Mouse (Mus musculus): Measurements from ENCODE around the gene Rsf1. TPM values are rescaled to one million over a fixed set of nuclear protein-coding genes. Genes with fewer than 3 reads are reported as not detected.

Rsf1 gene
- polyA plus RNA-seq, 1 experiment from 2014 or later, result 41.7 TPM

DNA sequence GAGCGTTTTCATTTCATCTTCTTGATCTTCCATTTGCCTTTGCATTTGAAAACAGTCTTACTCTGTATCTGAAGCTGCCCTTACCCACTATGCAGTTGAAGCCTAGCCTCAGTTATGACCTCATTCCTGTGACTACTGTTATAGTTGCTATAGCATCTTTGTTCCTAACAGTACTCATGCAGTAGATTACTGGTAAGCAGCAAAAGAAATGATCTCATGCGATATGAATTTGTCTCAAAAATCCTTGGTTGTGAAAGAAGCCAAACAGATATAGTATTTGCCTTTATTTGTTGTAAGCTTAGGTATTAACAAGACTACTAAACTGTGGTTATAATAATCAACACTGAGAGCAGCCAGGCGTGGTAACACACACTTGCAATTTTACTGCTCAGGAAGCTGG lies 65.4 kb downstream of the Rsf1 start:
- no peaks in the 10 kb centered on the region for H3K9me3 ChIP-seq (replicated peaks)
- H3K4me3 ChIP-seq, result no peak overlapping the region
- 88% methylated on average over 3 of the region's 3 CpGs for WGBS
- H3K4me2 ChIP-seq, result no peak overlapping the region
- no peak overlapping the region for H3K9ac ChIP-seq
- no peak for ATAC-seq
- H3K27me3 ChIP-seq, result no peaks in the 10 kb centered on the region
- H3K4me1 ChIP-seq, result peaks cover 9% of the 10 kb centered on the region
- H3K27ac ChIP-seq, result no peak overlapping the region
- peaks cover 1% of the 10 kb centered on the region; the same call in 1 of the 2 replicates for H3K36me3 ChIP-seq (ENCODE audit: poor library complexity, severe bottlenecking)

DNA sequence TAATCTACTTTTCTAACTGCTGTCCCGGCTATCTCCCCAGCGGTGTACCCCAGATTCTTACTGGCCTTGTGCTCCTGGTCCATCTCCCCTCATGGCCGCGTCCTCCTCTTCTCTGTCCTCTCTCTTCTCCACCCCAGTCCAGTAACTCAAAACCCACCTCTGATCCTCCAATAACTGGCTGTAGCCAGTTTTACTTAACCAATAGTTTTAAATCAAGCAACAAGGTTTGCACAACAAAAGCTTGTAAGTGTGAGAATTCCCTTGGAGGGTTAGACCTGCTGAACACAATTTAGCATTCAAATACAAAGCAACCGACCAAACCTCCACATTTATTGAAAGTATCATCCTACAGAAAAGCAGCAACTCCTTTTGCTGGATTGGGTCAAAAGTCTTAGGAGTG lies 68.0 kb downstream of the Rsf1 start:
- WGBS, result 90% methylated on average over 5 of the region's 5 CpGs
- peaks cover 7% of the 10 kb centered on the region; the same call in 1 of the 2 replicates for H3K36me3 ChIP-seq (ENCODE audit: poor library complexity, severe bottlenecking)
- ATAC-seq, result no peak
- peaks cover under 1% of the 10 kb centered on the region for H3K4me1 ChIP-seq
- H3K4me3 ChIP-seq, result no peak overlapping the region
- no peaks in the 10 kb centered on the region for H3K27me3 ChIP-seq
- no peaks in the 10 kb centered on the region for H3K9me3 ChIP-seq (replicated peaks)
- no peak overlapping the region for H3K4me2 ChIP-seq
- no peak overlapping the region for H3K9ac ChIP-seq
- no peak overlapping the region for H3K27ac ChIP-seq

DNA sequence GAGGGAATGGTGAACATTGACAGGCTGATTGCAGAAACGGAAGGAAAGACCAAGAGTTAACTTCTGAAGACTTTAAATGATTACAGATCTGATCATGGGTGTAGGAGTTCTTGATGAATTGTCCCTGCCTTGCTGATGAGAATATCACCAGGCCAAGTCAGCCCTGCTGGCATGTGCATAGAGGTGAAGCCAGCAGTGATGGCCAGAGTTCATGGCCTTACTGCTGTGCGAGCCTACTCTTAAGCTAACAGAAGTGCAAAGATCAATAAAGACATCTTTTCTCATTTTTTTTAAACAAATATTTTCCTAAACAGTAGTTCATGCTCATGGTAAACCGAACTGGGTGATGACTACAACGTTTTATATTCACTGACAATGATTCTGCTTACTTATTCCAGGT lies 71.0 kb downstream of the Rsf1 start:
- Histone ChIP-seq H3K9ac (no peak overlapping the region), H3K36me3 (ENCODE audit: poor library complexity, severe bottlenecking) (peaks cover 25% of the 10 kb centered on the region), H3K27ac (no peak overlapping the region), H3K27me3 (no peaks in the 10 kb centered on the region), H3K9me3 (replicated peaks) (no peaks in the 10 kb centered on the region), H3K4me3 (no peak overlapping the region), H3K4me2 (no peak overlapping the region), H3K4me1 (no peaks in the 10 kb centered on the region)
- no peak for ATAC-seq
- 92% methylated on average over 4 of the region's 4 CpGs for WGBS

DNA sequence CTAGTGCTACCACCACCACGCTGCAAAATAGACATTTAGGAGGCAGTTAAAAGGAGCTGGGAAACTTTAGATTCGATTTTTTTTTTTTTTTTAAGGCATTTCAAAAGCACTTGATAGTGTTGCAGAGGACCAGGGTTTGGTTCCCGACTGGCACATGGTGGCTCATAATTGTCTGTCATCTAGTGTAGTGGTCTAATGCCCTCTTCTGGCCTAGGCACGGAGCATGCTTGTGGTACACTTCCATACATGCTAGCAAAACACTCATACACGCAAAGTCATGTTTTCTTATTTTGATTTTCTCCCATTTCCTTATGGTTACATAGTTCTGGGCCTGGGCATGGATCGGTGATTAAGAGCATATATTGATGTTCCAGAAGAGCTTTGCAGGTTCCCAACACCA lies 76.5 kb downstream of the Rsf1 start:
- Histone ChIP-seq H3K27ac (no peak overlapping the region), H3K27me3 (no peaks in the 10 kb centered on the region), H3K36me3 (ENCODE audit: poor library complexity, severe bottlenecking) (peaks cover 34% of the 10 kb centered on the region), H3K4me2 (no peak overlapping the region), H3K9me3 (replicated peaks) (no peaks in the 10 kb centered on the region), H3K4me1 (no peaks in the 10 kb centered on the region), H3K4me3 (no peak overlapping the region), H3K9ac (no peak overlapping the region)
- ATAC-seq, result no peak
- 92% methylated on average over 6 of the region's 6 CpGs for WGBS

DNA sequence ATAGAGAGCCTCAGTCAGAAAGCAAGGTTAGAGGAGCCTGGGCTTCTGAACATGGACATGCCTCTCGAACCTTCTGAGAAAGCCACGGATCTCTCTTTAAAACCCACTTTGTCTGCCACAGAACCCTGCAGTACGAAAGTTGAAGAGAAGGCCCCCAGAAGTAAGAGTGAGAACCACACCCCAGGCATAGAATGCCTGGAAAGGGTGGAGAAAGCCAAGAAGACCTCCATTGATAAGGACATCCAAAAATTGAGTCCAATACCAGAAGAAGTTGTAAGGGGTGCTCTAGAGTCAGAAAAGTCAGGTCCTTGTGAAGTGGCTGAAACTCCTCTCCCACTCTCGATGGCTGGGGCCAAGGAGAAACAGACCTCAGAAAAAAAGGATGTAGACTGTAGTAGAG lies 81.9 kb downstream of the Rsf1 start:
- Histone ChIP-seq H3K36me3 (ENCODE audit: poor library complexity, severe bottlenecking) (peaks cover 44% of the 10 kb centered on the region), H3K27me3 (no peaks in the 10 kb centered on the region), H3K4me1 (no peaks in the 10 kb centered on the region), H3K27ac (no peak overlapping the region), H3K9me3 (replicated peaks) (no peaks in the 10 kb centered on the region), H3K4me2 (no peak overlapping the region), H3K9ac (no peak overlapping the region), H3K4me3 (no peak overlapping the region)
- ATAC-seq, result no peak
- WGBS, result 95% methylated on average over 4 of the region's 4 CpGs

DNA sequence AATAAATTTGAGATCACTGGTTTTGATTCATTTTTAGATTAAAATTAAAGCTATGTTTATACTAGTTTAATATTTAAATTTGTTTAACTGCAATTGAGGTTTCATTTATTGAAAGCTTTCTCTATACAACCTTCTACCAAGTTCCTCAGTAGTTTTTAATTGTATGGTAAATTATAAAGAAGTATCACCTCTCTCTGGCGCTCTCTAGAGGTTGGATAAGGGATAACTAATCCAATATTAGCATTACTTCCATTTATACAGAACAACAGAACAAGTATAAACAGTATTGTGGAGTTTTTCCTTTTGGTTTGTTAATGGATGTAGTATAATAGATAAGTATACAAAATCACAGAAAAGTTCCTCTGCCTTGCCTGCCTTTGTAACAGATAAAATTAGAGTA lies 99.5 kb downstream of the Rsf1 start:
- Histone ChIP-seq H3K4me2 (no peak overlapping the region), H3K4me1 (no peaks in the 10 kb centered on the region), H3K4me3 (no peak overlapping the region), H3K27ac (no peak overlapping the region), H3K27me3 (no peaks in the 10 kb centered on the region), H3K9ac (no peak overlapping the region), H3K36me3 (ENCODE audit: poor library complexity, severe bottlenecking) (peaks cover 66% of the 10 kb centered on the region), H3K9me3 (replicated peaks) (no peaks in the 10 kb centered on the region)
- 14% methylated on average over 1 of the region's 1 CpGs for WGBS
- no peak for ATAC-seq

DNA sequence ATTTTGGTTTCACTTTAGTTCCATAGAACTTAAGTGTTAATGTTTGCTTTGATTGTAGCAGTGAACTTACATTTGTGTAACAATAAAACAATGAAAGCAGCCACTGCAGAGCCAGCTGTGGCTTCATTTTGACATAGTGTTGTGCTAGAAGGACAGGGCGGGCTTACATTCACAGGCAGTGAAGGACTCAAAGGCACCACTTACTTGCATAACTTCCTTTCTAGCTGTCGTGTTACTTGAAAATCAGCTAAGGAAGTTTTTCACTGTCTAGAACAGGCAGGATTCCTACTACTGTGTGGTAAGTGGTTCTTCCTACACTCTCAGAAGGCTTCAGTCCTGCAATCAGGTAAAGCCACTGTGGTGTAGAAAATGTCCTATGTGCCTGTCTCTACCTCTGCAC lies 108.1 kb downstream of the Rsf1 start:
- Histone ChIP-seq H3K9ac (no peak overlapping the region), H3K9me3 (replicated peaks) (no peaks in the 10 kb centered on the region), H3K27ac (no peak overlapping the region), H3K4me1 (no peaks in the 10 kb centered on the region), H3K4me2 (no peak overlapping the region), H3K36me3 (ENCODE audit: poor library complexity, severe bottlenecking) (peaks cover 38% of the 10 kb centered on the region), H3K4me3 (no peak overlapping the region), H3K27me3 (no peaks in the 10 kb centered on the region)
- ATAC-seq, result no peak
- 86% methylated on average over 2 of the region's 2 CpGs for WGBS

DNA sequence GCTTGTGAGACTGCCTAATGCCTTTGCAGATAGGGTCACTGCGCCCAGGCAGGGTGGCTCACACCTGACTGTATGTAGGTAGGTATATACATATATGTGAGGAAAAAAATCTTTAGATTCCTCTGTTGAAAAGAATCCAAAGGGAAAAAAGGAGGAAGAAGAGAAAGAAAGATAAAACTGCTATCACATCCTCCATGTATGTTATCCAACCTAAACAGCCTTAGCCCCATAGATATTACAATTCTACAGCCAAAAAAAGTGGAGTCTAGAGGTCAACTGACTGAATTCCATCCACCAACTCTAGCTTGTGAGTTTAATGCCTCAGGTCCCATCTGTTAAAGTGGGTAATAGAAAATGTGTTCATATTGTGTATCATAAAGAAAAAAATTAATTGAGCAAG lies 115.8 kb downstream of the Rsf1 start:
- ATAC-seq, result no peak
- Histone ChIP-seq H3K9me3 (replicated peaks) (no peaks in the 10 kb centered on the region), H3K27ac (no peak overlapping the region), H3K9ac (no peak overlapping the region), H3K4me3 (no peak overlapping the region), H3K4me2 (peak overlapping the region; percentile 88), H3K4me1 (peaks cover 19% of the 10 kb centered on the region), H3K36me3 (ENCODE audit: poor library complexity, severe bottlenecking) (peaks cover 21% of the 10 kb centered on the region), H3K27me3 (no peaks in the 10 kb centered on the region)
- 89% methylated on average over 1 of the region's 1 CpGs for WGBS

DNA sequence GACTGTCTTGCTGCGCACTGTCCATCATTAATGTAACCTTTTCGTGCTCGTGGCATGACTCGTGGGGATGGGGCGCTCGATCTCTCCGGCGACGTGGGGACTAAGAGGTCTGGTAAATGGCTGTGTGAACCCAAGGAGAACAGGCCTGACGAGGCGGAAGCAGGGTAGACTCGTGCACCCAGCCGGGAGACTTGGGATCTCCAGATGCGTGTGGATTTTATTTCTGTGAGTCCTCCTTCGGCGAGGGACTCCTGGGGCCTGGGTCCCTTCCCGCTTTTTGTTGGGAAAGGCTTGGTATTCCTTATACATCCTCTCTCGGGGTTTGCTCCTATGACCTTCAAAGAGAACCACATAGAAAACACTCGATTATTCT lies 116.4 kb downstream of the Rsf1 start:
- peak overlapping the region; percentile 98 for H3K4me3 ChIP-seq
- peak overlapping the region; percentile 88 for H3K4me2 ChIP-seq
- peak overlapping the region; percentile 90 for H3K9ac ChIP-seq
- WGBS, result 42% methylated on average over 19 of the region's 19 CpGs
- H3K9me3 ChIP-seq (replicated peaks), result no peaks in the 10 kb centered on the region
- H3K4me1 ChIP-seq, result peaks cover 19% of the 10 kb centered on the region
- peaks cover 21% of the 10 kb centered on the region for H3K36me3 ChIP-seq (ENCODE audit: poor library complexity, severe bottlenecking)
- ATAC-seq, result peak; percentile 72
- H3K27me3 ChIP-seq, result no peaks in the 10 kb centered on the region
- peak overlapping the region; percentile 68 for H3K27ac ChIP-seq

DNA sequence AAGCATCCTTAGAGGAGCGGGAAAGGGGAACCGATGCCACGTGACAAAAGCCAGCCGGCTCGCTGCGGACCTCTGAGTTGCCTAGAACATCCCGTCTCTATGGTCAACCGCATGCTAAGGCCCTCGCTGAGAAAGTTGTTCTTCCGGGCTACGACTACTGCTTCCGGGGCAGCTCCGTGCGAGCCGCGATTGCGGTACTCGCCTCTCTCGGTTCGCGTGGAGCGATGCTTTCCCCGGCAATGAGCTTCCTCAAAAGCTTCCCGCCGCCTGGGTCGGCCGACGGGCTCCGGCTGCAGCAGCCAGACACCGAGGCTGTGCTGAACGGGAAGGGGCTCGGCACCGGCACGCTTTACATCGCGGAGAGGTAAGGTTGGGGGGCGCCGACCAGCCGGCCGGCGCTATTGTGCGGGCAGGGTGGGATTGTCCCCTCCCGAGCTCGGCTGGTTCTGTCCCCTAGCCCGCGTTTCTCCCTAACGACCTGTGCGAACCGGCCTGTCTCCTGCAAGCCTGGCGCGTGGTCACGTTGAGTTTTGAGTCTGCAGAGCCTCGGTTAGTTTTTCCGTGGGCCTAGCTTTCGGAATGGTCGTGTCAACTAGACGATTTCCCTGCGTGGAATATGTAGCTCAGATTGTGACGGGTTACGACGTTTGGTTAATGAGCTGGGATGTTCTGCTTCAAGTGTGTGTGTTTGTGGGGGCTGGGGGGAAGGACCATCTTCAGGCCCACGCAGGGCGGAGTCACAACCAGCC lies 117.0 kb downstream of the Rsf1 start, which contains the start of gene Clns1a:
TSS of gene Clns1a (plus strand) at position 129 of the 749 bp plus-strand sequence.
- H3K4me2 ChIP-seq, result peak within 1 kb of the TSS; percentile 88
- peaks cover 19% of the 10 kb centered on the region for H3K4me1 ChIP-seq
- peak within 1 kb of the TSS; percentile 98 for H3K4me3 ChIP-seq
- peaks cover 21% of the 10 kb centered on the region for H3K36me3 ChIP-seq (ENCODE audit: poor library complexity, severe bottlenecking)
- H3K27ac ChIP-seq, result peak within 1 kb of the TSS; percentile 68
- peak; percentile 99 for ATAC-seq
- H3K27me3 ChIP-seq, result no peaks in the 10 kb centered on the region
- under 1% methylated on average over 63 of the region's 63 CpGs for WGBS
- no peaks in the 10 kb centered on the region for H3K9me3 ChIP-seq (replicated peaks)
- H3K9ac ChIP-seq, result peak within 1 kb of the TSS; percentile 90

DNA sequence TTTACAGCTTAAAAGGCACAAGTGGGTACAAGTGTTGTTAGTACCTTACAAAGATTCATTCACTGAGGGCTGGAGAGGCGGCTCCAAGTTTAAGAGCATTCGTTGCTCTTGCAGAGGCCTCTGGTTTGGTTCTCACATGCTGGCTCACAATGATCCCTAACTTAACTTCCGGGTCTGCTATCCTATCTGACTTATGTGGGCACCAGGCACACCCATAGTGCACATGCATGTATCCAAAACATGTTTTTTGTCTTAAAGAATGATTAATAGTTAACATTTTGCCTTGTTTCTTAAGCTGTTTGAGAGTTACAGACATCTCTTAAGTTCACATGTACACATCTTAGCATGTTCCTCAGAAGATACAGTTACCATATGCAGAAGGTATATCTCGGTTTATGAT lies 120.5 kb downstream of the Rsf1 start:
- no peak for ATAC-seq
- Histone ChIP-seq H3K27me3 (no peaks in the 10 kb centered on the region), H3K4me3 (no peak overlapping the region), H3K4me2 (no peak overlapping the region), H3K4me1 (peaks cover 19% of the 10 kb centered on the region), H3K9ac (no peak overlapping the region), H3K27ac (no peak overlapping the region), H3K9me3 (replicated peaks) (no peaks in the 10 kb centered on the region), H3K36me3 (ENCODE audit: poor library complexity, severe bottlenecking) (peaks cover 21% of the 10 kb centered on the region)
- 94% methylated on average over 4 of the region's 4 CpGs for WGBS

DNA sequence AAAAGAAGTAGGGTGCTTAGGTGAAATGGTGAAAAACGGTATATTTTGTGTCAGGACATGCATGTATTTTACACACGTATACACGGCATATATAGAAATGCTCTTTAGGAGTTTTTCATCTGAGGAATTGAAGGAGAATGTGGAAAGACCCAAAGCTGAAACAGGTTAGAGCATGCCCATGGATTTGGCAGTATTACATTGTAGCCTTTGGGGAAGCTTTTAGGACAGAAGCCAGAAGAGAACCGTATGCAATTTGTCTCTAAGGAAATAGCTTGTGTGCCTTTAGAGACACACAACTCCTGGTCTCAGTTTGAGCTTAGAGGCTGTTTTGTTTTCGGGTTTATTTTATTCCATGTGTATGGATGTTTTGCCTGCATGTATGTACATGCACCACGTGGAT lies 121.4 kb downstream of the Rsf1 start:
- H3K27me3 ChIP-seq, result no peaks in the 10 kb centered on the region
- no peak overlapping the region for H3K27ac ChIP-seq
- no peak overlapping the region for H3K4me2 ChIP-seq
- H3K36me3 ChIP-seq (ENCODE audit: poor library complexity, severe bottlenecking), result peaks cover 21% of the 10 kb centered on the region
- H3K9ac ChIP-seq, result no peak overlapping the region
- peaks cover 12% of the 10 kb centered on the region for H3K4me1 ChIP-seq
- H3K4me3 ChIP-seq, result no peak overlapping the region
- 90% methylated on average over 6 of the region's 6 CpGs for WGBS
- H3K9me3 ChIP-seq (replicated peaks), result no peaks in the 10 kb centered on the region
- ATAC-seq, result no peak

DNA sequence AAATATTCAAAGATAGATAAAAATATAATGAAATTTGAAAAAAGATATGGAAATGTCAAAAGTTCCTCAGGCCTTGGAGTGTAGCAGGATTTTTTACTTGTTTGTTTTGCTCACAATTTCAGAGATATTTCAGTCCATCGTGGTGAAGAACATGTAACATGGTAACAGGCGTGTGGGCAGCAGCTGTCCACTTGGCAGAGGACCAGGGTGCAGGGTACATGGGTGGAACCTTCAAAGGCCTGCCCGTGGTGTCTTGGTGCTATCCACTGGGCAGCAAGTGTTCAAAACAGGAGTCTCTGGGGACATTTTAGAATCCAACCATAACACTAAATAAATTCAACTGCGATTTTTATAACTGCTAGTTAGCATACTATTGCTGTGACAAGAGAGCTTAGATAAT lies 127.4 kb downstream of the Rsf1 start:
- Histone ChIP-seq H3K27ac (no peak overlapping the region), H3K9me3 (replicated peaks) (no peaks in the 10 kb centered on the region), H3K27me3 (no peaks in the 10 kb centered on the region), H3K4me2 (no peak overlapping the region), H3K4me3 (no peak overlapping the region), H3K4me1 (no peaks in the 10 kb centered on the region), H3K36me3 (ENCODE audit: poor library complexity, severe bottlenecking) (peaks cover 19% of the 10 kb centered on the region), H3K9ac (no peak overlapping the region)
- no peak for ATAC-seq
- 86% methylated on average over 4 of the region's 4 CpGs for WGBS
